Mouse (Mus musculus) heart, adult 2 months (tissue): ENCODE results near the gene Gm43191. TPM values are rescaled to one million over a fixed set of nuclear protein-coding genes. Genes with fewer than 3 reads are reported as not detected.
A peak's percentile ranks its signal among the peaks of the same experiment; 100 is the strongest.

Source experiments
- DNase-seq, 2 experiments: peaks; one replicate each; pipeline ENCODE4 v3.0.0; 2021
- H3K27ac ChIP-seq: fragments of 200-600 bp; 2 replicates; pipeline ENCODE4 v1.8.1; 2022
- H3K27me3 ChIP-seq: fragments of 200-500 bp; 2 replicates; pipeline ENCODE4 v1.6.1; 2012; ENCODE audit warnings: mild to moderate bottlenecking, low read length, inconsistent platforms, mixed read lengths; ENCODE audit not compliant: control insufficient read depth, insufficient read depth
- H3K36me3 ChIP-seq: fragments of 200-500 bp; 2 replicates; pipeline ENCODE4 v1.6.1; 2012; ENCODE audit warnings: low read length, inconsistent platforms; ENCODE audit not compliant: control insufficient read depth, insufficient read depth
- H3K4me1 ChIP-seq: fragments of 200-500 bp; 2 replicates; pipeline ENCODE4 v1.6.1; 2011; ENCODE audit warnings: low read length; ENCODE audit not compliant: control insufficient read depth, insufficient read depth
- H3K4me3 ChIP-seq: fragments of 200-600 bp; 2 replicates; pipeline ENCODE4 v1.8.1; 2022
- H3K79me2 ChIP-seq: fragments of 200-500 bp; replicated peaks from 2 replicates; pipeline ENCODE4 v1.6.1; 2012; ENCODE audit warnings: mild to moderate bottlenecking, inconsistent platforms, low read length, moderate library complexity, mixed read lengths; ENCODE audit not compliant: control insufficient read depth, insufficient read depth
- H3K9ac ChIP-seq: fragments of 200-500 bp; 2 replicates; pipeline ENCODE4 v1.6.1; 2012; ENCODE audit warnings: low read depth, mild to moderate bottlenecking, control low read depth, inconsistent platforms, low read length, mixed read lengths
- CTCF ChIP-seq: fragments of 200-600 bp; IDR thresholded peaks from 2 replicates; pipeline ENCODE4 v1.8.1; 2022; ENCODE audit warnings: antibody characterized with exemption, mild to moderate bottlenecking, moderate library complexity
- EP300 ChIP-seq: fragments of 200-500 bp; IDR thresholded peaks from 2 replicates; pipeline ENCODE4 v1.6.1; 2011; ENCODE audit warnings: low read depth, low read length, control low read depth; ENCODE audit not compliant: insufficient read depth
- POLR2A ChIP-seq: fragments of 200-500 bp; IDR thresholded peaks from 2 replicates; pipeline ENCODE4 v1.6.1; 2011; ENCODE audit warnings: mild to moderate bottlenecking, low read depth, low read length, control low read depth; ENCODE audit not compliant: insufficient read depth
- WGBS: fragments of 180-500 bp; shearing (Covaris S2); methylation state at CpG from one replicate; pipeline ENCODE4 v1.1.7; 2018; 5-methylcytosine and 5-hydroxymethylcytosine counted together
- intact Hi-C: fragments of 180-260 bp; cut with DNase I; formaldehyde crosslinking; loops from one replicate; pipeline ENCODE4 v1.15.1; 2025
- polyA plus RNA-seq: library from polyadenylated mRNA; depleted of rRNA; stranded (reverse); fragments of >200 nt; gene quantifications from 2 replicates; pipeline ENCODE4 v1.2.3, GENCODE M21; 2012
- total RNA-seq, 2 experiments: library from RNA; stranded (reverse); gene quantifications; 2 replicates each; pipeline ENCODE4 v1.2.3; 2021

Gene Gm43191
- total and polyA plus RNA-seq, 3 experiments, result 0.78 to 1.5 TPM; not detected in 1

DNA sequence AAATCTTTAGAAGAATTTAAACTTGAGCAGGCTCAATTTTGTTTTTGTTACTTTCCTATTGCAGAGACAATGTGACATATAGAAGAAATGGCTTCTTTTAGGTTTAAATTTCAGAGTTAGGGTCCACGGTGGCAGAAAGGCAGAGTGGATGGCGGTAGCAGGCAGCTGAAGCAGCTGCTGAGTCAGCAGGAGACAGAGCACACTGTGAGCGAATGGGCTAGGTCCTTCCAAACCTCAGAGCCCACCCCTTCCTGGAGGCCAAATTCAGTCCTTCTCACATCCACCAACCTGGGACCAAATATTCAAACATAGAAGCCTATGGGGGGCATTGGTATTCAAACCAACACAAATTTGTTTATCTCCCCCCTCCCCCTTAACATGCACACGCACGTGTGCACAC is 79.3 kb downstream of the Gm43191 start:
- intact Hi-C loops, result no loop called here
- Histone ChIP-seq H3K4me3 (no peak overlapping the region), H3K79me2 (no peaks in the 10 kb centered on the region), H3K27me3 (no peaks in the 10 kb centered on the region), H3K36me3 (no peaks in the 10 kb centered on the region), H3K27ac (no peak overlapping the region), H3K4me1 (no peaks in the 10 kb centered on the region), H3K9ac (no peak overlapping the region)
- TF ChIP-seq EP300 (no peak), CTCF (no peak)
- no peak for DNase-seq
- 94% methylated on average over 5 of the region's 5 CpGs for whole genome bisulfite sequencing

DNA sequence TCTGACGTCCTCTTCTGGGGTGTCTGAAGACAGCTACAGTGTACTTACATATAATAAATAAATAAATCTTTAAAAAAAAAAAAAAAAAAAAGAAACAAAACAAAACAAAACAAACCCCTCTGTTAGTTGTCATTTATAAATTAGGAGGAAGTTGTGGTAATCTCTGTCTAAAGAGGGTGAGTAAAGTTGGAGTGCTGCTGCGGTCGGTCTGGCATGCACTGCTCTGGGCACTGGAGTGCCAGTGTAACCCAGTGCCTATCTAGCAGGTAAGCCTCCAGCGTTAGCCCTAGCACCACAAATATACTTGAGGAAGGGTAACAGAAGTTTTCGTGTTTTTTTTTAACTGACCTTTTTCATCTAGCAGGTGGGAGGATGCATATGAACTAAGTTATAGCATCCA is 80.1 kb downstream of the Gm43191 start:
- H3K4me3 ChIP-seq, result no peak overlapping the region
- no peak overlapping the region for H3K9ac ChIP-seq
- H3K27me3 ChIP-seq, result no peaks in the 10 kb centered on the region
- intact Hi-C loops, result no loop called here
- H3K4me1 ChIP-seq, result no peaks in the 10 kb centered on the region
- TF ChIP-seq CTCF (no peak), EP300 (no peak), POLR2A (no peak)
- DNase-seq, result no peak
- H3K79me2 ChIP-seq, result no peaks in the 10 kb centered on the region
- WGBS, result 78% methylated on average over 5 of the region's 5 CpGs
- no peak overlapping the region for H3K27ac ChIP-seq
- H3K36me3 ChIP-seq, result no peaks in the 10 kb centered on the region

DNA sequence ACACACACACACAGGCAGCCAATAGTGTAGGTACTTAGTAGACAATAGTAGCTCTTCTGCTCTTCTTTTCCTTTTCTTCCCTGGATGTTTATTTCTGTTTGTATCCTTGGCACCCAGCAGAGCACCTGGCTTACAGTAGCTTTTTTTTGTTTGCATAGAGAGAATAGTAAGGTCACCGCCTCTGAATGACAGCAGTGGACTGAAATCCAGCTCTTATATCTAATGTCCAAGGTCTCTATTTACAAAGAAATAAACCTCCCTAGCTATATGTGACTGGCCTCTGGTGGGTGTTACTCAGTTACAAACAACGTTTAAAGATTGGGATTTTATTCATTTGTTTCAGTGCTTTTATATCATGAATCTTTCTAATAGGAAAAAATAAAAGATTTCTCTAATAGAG is 81.4 kb downstream of the Gm43191 start:
- DNase-seq, result no peak
- Histone ChIP-seq H3K36me3 (no peaks in the 10 kb centered on the region), H3K27ac (no peak overlapping the region), H3K4me1 (no peaks in the 10 kb centered on the region), H3K4me3 (no peak overlapping the region), H3K27me3 (no peaks in the 10 kb centered on the region), H3K9ac (no peak overlapping the region), H3K79me2 (no peaks in the 10 kb centered on the region)
- 81% methylated on average over 2 of the region's 2 CpGs for WGBS
- intact Hi-C loops, result loop anchor here (10.0 kb wide), 1 partner anchor 235 kb away; no protein-coding TSS in a partner anchor
- TF ChIP-seq EP300, result no peak
- no peak for TF ChIP-seq CTCF
- no peak for TF ChIP-seq POLR2A

DNA sequence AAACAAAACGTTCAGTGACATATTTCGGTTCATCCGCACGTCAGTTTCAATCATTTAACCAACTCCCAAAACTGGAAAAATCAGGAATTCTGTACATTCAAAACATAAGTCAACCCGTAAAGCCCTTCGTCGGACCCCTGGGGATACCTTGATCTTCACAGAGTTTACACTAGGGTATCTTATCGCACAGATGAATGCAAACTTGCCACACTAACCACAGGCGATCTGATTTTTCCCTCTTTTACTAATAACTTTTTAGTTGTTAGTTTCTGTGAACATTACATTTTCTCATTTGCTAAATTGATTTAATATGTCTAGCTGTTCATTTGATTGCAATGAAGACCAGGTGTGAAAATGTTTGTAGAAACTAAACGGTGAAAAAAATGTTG is 85.5 kb downstream of the Gm43191 start:
- WGBS, result 6% methylated on average over 10 of the region's 10 CpGs

DNA sequence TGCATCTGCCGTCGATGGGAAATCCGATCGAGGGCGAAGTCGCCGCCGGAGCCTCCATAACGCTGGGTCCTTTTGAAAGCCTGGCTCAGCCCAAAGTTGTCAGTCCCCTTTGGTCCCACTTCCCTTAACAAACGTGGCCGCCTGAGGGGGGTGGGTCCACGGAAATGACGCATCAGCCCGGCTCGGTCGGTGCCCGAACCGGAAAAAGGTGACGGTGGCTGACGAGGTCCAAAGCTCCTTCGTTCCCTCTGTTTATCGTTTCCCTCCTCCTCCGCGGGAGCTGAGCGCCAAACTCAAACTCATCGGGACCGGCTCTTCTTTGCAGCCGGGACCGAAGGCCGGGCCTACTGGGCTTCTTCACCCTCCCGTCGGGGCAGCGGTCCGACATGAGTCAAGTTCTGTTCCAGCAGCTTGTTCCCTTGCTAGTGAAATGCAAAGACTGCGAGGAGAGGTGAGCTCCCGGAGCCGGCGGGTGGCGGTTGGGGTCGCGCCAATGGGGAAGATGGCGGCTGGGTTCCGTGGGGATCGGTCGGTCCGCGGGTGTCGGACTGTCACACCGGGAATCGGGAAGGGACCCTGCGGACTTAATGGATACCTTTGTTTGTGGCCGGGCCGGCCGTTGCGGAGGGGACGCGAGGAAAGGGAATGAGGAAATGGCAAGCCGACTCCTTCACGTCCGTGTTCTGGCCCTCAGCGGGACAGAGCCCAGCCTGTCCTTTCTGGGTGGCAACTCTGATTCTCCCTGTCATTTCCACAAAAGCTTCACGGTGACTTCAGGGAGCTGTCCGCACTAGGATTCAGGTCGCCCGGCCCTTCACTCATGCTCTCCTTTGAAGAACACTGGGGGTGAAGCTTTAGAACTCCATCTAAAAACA is 86.1 kb downstream of the Gm43191 start, which contains the start of gene Sass6:
Gene Sass6 (plus strand): TSS at position 255 of the 875 bp plus-strand sequence.
- TF ChIP-seq POLR2A (peak; percentile 78), EP300 (peak; percentile 91), CTCF (no peak)
- no peaks in the 10 kb centered on the region for H3K27me3 ChIP-seq
- H3K4me3 ChIP-seq, result peak within 1 kb of the TSS; percentile 93
- H3K36me3 ChIP-seq, result no peaks in the 10 kb centered on the region
- intact Hi-C loops, result loop anchor here (1.0 to 10.0 kb wide), 6 partner anchors 68 to 240 kb away; partner anchors contain the start of genes Dbt and Mfsd14a
- peak within 1 kb of the TSS; percentile 61 for H3K9ac ChIP-seq
- H3K79me2 ChIP-seq, result no peaks in the 10 kb centered on the region
- peak within 1 kb of the TSS; percentile 88 for H3K27ac ChIP-seq
- DNase-seq, result peak; percentile 97 to 99
- under 1% methylated on average over 65 of the region's 65 CpGs for WGBS
- H3K4me1 ChIP-seq, result no peaks in the 10 kb centered on the region

More for the DNA sequence above, 85.5 kb downstream of the Gm43191 start:
- TF ChIP-seq POLR2A, result no peak
- TF ChIP-seq CTCF, result no peak
- no peak for TF ChIP-seq EP300
- no peak overlapping the region; the same call in 1 of the 2 replicates for H3K27ac ChIP-seq
- H3K4me3 ChIP-seq, result peak overlapping the region; percentile 93
- H3K36me3 ChIP-seq, result no peaks in the 10 kb centered on the region
- H3K9ac ChIP-seq, result no peak overlapping the region
- H3K4me1 ChIP-seq, result no peaks in the 10 kb centered on the region
- intact Hi-C loops, result loop anchor here (1.0 to 10.0 kb wide), 6 partner anchors 67 to 239 kb away; partner anchors contain the start of genes Dbt and Mfsd14a
- H3K79me2 ChIP-seq, result no peaks in the 10 kb centered on the region
- no peak for DNase-seq
- H3K27me3 ChIP-seq, result no peaks in the 10 kb centered on the region
